8 mouse cellular contexts compared by ENCODE assay signal in the genomic region with DNA sequence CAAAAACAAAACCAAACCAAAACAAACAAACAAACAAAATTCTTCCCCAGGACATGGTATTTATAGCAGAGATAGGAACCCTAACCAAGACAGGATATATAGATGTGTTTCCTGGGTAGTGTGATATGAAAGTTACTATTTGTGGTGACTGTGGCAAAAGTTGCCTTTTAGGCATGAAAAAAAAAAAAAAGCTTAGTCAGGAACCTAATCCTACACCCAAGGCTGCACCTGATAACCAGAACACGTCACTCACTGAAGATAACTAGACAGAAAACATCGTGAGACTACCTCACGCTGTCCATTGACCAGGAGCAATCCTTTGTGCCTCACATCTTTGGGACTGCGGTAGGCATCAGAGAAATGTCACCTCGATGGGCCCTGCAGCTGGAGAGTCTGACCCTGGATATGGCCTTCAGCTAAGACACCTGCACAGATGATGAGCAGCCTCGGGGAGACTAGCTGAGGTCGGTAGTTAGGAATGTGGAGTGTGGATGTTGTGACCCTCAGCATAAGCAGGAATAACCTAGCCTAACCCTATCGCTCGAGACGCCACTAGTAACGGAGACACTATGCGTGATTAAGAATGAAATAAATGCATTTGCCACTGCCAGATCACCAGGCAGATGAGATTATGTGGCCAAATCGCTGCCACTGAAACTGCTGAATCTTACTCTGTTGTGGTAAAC. TPM values are rescaled to one million over a fixed set of nuclear protein-coding genes. Genes with fewer than 3 reads are reported as not detected.
A peak's percentile ranks its signal among the peaks of the same experiment; 100 is the strongest.
DNase-seq lines count a peak whose midpoint lies in the region; ATAC-seq and TF ChIP-seq lines count a peak whose summit lies in the region.

A gene (plus strand): TSS at position 249 of the 686 bp plus-strand sequence.

- H3K4me2 ChIP-seq in kidney, postnatal 0 days (ENCODE audit: low read length): peak within 1 kb of the TSS; percentile 47
- peak within 1 kb of the TSS; percentile 57 for H3K4me2 ChIP-seq in heart, embryonic 15.5 days
- peak within 1 kb of the TSS; percentile 22; the same call in 1 of the 2 replicates for H3K4me2 ChIP-seq in liver, embryonic 16.5 days (ENCODE audit: low read depth, low read length)

- no peaks in the 10 kb centered on the region for H3K9me3 ChIP-seq in kidney, postnatal 0 days (replicated peaks; ENCODE audit: low read length)
- no peaks in the 10 kb centered on the region for H3K9me3 ChIP-seq in heart, embryonic 15.5 days (replicated peaks)
- H3K9me3 ChIP-seq in liver, embryonic 16.5 days (replicated peaks; ENCODE audit: control insufficient read depth, low read length): no peaks in the 10 kb centered on the region

- DNase-seq in kidney, postnatal 0 days (ENCODE audit: low spot score): no peak
- DNase-seq in kidney, adult 9 months: no peak
- peak in 1 of 2 experiments; percentile 26 for DNase-seq in adrenal gland, postnatal 36 days
- DNase-seq in gastrocnemius, postnatal 25 days: no peak
- DNase-seq in retina, embryonic 14.5 days (ENCODE audit: low spot score): no peak
- DNase-seq in left cerebral cortex, postnatal 36 days (ENCODE audit: low spot score in 2 of 2): no peak

- H3K9ac ChIP-seq in kidney, postnatal 0 days (ENCODE audit: low read depth, low read length): peak within 1 kb of the TSS; percentile 32; the same call in 1 of the 2 replicates
- peak within 1 kb of the TSS; percentile 29; the same call in 1 of the 2 replicates for H3K9ac ChIP-seq in heart, embryonic 15.5 days
- H3K9ac ChIP-seq in liver, embryonic 16.5 days (ENCODE audit: low read depth, low read length): no peak within 1 kb of the TSS

- WGBS in kidney, postnatal 0 days: 63% methylated on average over 13 of the region's 13 CpGs
- WGBS in heart, embryonic 15.5 days: 39% methylated on average over 13 of the region's 13 CpGs
- WGBS in liver, embryonic 16.5 days (ENCODE audit: insufficient replicate concordance): 38% methylated on average over 13 of the region's 13 CpGs

- no peaks in the 10 kb centered on the region for H3K27me3 ChIP-seq in kidney, postnatal 0 days (ENCODE audit: insufficient read depth, low read length)
- no peaks in the 10 kb centered on the region for H3K27me3 ChIP-seq in heart, embryonic 15.5 days
- H3K27me3 ChIP-seq in liver, embryonic 16.5 days (ENCODE audit: control insufficient read depth, insufficient read depth, low read depth, low read length): no peaks in the 10 kb centered on the region

- intact Hi-C loops in left cerebral cortex, postnatal 36 days (cut with DNase I): no loop called here

- H3K4me3 ChIP-seq in kidney, postnatal 0 days (replicated peaks; ENCODE audit: low read depth, low read length): peak within 1 kb of the TSS; percentile 33
- H3K4me3 ChIP-seq in heart, embryonic 15.5 days: peak within 1 kb of the TSS; percentile 39
- no peak within 1 kb of the TSS for H3K4me3 ChIP-seq in liver, embryonic 16.5 days (ENCODE audit: low read depth, low read length)

- TF ChIP-seq CTCF in kidney, postnatal 0 days (IDR thresholded peaks at IDR 0.05; ENCODE audit: low read depth): no peak

- no peak for ATAC-seq in kidney, postnatal 0 days (replicated peaks; ENCODE audit: low FRiP score, low read depth)
- no peak for ATAC-seq in heart, embryonic 15.5 days (replicated peaks; ENCODE audit: insufficient number of reproducible peaks, insufficient read depth, low FRiP score, low read depth)
- ATAC-seq in liver, embryonic 16.5 days (ENCODE audit: low read depth): 0 out of 2 replicates have a peak, but pooled peaks have one; percentile 41

- H3K36me3 ChIP-seq in kidney, postnatal 0 days (ENCODE audit: insufficient read depth, low read length): no peaks in the 10 kb centered on the region
- no peaks in the 10 kb centered on the region for H3K36me3 ChIP-seq in heart, embryonic 15.5 days
- no peaks in the 10 kb centered on the region for H3K36me3 ChIP-seq in liver, embryonic 16.5 days (ENCODE audit: control insufficient read depth, insufficient read depth)

- peaks cover 5% of the 10 kb centered on the region; the same call in 1 of the 2 replicates for H3K4me1 ChIP-seq in kidney, postnatal 0 days (replicated peaks; ENCODE audit: insufficient read depth, low read length)
- H3K4me1 ChIP-seq in heart, embryonic 15.5 days (replicated peaks): peaks cover 5% of the 10 kb centered on the region
- no peaks in the 10 kb centered on the region for H3K4me1 ChIP-seq in liver, embryonic 16.5 days (ENCODE audit: control insufficient read depth, low read depth, low read length)

- peak within 1 kb of the TSS; percentile 78 for H3K27ac ChIP-seq in kidney, postnatal 0 days
- peak within 1 kb of the TSS; percentile 21; the same call in 1 of the 2 replicates for H3K27ac ChIP-seq in heart, embryonic 15.5 days
- no peak within 1 kb of the TSS for H3K27ac ChIP-seq in liver, embryonic 16.5 days (ENCODE audit: low read length)

RNA-seq across cellular contexts. Expression of the gene that starts here (rescaled TPM):
- polyA plus RNA-seq in kidney, postnatal 0 days (2015; fragmentation: Nextera tagmentation; extraction: Ambion mirVana): 19.9 and 24.1 TPM in 2 replicates
- total RNA-seq in adrenal gland, postnatal 36 days (2021): 10 to 100 TPM; 14.9 to 17.2 TPM
- polyA plus RNA-seq in heart, embryonic 15.5 days (2015; fragmentation: Nextera tagmentation; extraction: Ambion mirVana): 7.3 and 19.6 TPM in 2 replicates
- polyA plus RNA-seq in liver, embryonic 16.5 days (2015; fragmentation: Nextera tagmentation; extraction: Ambion mirVana): 2.2 and 2.6 TPM in 2 replicates
- 1 to 10 TPM; 1.0 to 1.5 TPM for total RNA-seq in gastrocnemius, postnatal 25 days (2021)
- total RNA-seq in left cerebral cortex, postnatal 36 days (2021): 1 to 10 TPM; 1.2 to 3.3 TPM
